Mouse (Mus musculus): ENCODE measurements at regions not wholly inside any gene's neighbourhood (a gene's known extent, or its start where the extent isn't known, plus 50 kb on each side); places are given as distances from the start of the nearest gene placed in this dataset.

DNA sequence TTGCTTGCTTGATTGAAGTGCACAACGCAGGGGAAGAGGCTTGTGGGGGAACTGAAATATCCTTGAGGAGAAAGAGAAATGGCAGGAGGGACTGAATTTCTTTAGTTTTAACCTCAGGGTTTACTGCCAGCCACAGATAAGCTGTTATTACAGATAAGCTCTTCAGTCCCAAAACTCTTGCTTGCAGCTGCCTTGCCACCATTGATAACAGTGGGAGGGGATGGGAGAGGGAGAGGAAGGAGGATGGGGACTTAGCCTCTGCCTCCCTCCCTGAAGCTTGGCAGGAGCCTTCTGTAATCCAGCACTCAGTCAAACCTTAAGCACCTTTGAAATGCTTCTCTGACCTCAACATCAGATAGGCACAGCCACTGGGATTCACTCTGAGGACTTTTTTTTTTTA is 471.4 kb upstream of the Lsamp start:
- no peaks in the 10 kb centered on the region for H3K4me1 ChIP-seq (ENCODE audit: control insufficient read depth, insufficient read depth, low read depth, low read length)
- H3K9me3 ChIP-seq (ENCODE audit: control insufficient read depth, low read length), result peaks cover 8% of the 10 kb centered on the region
- no peak overlapping the region for H3K4me2 ChIP-seq (ENCODE audit: low read length)
- no peak for ATAC-seq
- H3K9ac ChIP-seq (ENCODE audit: low read depth, low read length), result no peak overlapping the region
- H3K27me3 ChIP-seq (replicated peaks; ENCODE audit: control insufficient read depth, insufficient read depth, low read length), result no peaks in the 10 kb centered on the region
- H3K36me3 ChIP-seq (ENCODE audit: control insufficient read depth, insufficient read depth, low read length), result no peaks in the 10 kb centered on the region
- H3K4me3 ChIP-seq (ENCODE audit: low read length), result no peak overlapping the region
- H3K27ac ChIP-seq (ENCODE audit: low read depth, low read length), result no peak overlapping the region
- WGBS, result 17% methylated on average over 1 of the region's 1 CpGs

DNA sequence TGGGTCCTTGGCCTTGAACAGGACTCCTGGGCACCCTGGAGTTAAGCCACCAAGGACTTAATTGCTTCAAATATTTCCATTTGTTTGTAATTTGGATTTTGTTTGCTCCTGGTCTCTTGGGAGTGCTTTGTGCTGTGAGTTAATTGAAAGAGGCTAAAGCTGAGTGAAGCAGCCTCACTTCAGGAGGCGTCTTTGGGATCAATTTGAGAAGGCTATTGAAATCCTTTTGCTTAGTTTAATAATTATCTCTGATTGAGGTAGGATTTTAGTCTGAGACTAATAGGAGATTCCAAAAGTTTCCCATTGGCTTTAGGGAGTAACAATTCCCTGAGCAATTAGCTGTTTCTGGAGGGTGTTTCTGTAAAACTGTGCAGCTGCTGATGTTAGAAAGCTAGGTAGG is 470.5 kb upstream of the Lsamp start:
- H3K9ac ChIP-seq (ENCODE audit: low read depth, low read length), result no peak overlapping the region
- H3K4me2 ChIP-seq (ENCODE audit: low read length), result no peak overlapping the region
- no peak for ATAC-seq
- no peaks in the 10 kb centered on the region for H3K4me1 ChIP-seq (ENCODE audit: control insufficient read depth, insufficient read depth, low read depth, low read length)
- H3K27ac ChIP-seq (ENCODE audit: low read depth, low read length), result no peak overlapping the region
- no peaks in the 10 kb centered on the region for H3K36me3 ChIP-seq (ENCODE audit: control insufficient read depth, insufficient read depth, low read length)
- peaks cover 8% of the 10 kb centered on the region for H3K9me3 ChIP-seq (ENCODE audit: control insufficient read depth, low read length)
- H3K4me3 ChIP-seq (ENCODE audit: low read length), result no peak overlapping the region
- WGBS, result 41% methylated on average over 1 of the region's 1 CpGs
- no peaks in the 10 kb centered on the region for H3K27me3 ChIP-seq (replicated peaks; ENCODE audit: control insufficient read depth, insufficient read depth, low read length)

DNA sequence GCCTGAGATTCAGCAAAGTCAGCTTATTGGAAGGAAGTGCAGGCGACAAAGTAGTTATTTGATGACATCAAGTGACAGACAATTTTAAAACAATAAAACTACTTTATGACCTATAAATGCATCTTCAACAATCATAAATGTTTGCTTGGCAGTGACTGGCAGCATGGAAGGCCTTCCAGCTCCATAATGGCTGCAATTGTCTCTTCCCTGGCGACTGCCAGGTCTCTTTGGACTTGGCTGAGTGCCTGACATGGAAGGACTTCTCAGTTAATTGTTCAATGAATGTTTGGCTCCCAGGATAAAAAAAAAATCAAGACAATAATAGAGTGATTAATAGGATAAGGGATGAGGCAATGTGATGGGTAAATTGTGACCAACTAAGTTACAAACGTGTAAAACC is 453.1 kb upstream of the Lsamp start:
- H3K9me3 ChIP-seq (ENCODE audit: control insufficient read depth, low read length), result no peaks in the 10 kb centered on the region
- H3K9ac ChIP-seq (ENCODE audit: low read depth, low read length), result no peak overlapping the region
- 44% methylated on average over 3 of the region's 3 CpGs for WGBS

DNA sequence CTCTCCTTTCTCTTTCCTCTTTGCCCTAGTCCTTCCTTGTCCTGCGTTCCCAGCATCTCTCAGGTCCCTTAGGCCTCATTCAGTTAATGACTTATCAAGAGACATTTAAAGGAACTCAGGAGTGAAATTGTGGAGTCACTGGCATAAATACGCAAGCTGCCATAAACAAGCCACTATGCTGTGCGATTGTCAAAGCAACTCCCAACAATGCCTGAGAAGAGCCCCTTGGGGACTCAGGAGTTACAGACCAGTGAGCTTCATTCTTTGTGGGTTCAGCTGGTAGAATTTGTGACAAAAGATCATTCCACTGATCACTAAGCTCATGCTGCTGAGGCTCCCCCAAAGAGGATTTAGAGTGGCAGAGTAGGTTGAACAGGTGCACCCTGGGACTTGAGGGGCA is 451.4 kb upstream of the Lsamp start:
- no peaks in the 10 kb centered on the region for H3K9me3 ChIP-seq (ENCODE audit: control insufficient read depth, low read length)
- H3K4me3 ChIP-seq (ENCODE audit: low read length), result no peak overlapping the region
- H3K9ac ChIP-seq (ENCODE audit: low read depth, low read length), result no peak overlapping the region
- WGBS, result 40% methylated on average over 3 of the region's 3 CpGs
- H3K4me1 ChIP-seq (ENCODE audit: control insufficient read depth, insufficient read depth, low read depth, low read length), result no peaks in the 10 kb centered on the region
- H3K4me2 ChIP-seq (ENCODE audit: low read length), result no peak overlapping the region
- peak; percentile 58 for ATAC-seq
- H3K27me3 ChIP-seq (replicated peaks; ENCODE audit: control insufficient read depth, insufficient read depth, low read length), result no peaks in the 10 kb centered on the region
- H3K36me3 ChIP-seq (ENCODE audit: control insufficient read depth, insufficient read depth, low read length), result no peaks in the 10 kb centered on the region
- H3K27ac ChIP-seq (ENCODE audit: low read depth, low read length), result no peak overlapping the region

More for the DNA sequence above, 453.1 kb upstream of the Lsamp start:
- no peaks in the 10 kb centered on the region for H3K4me1 ChIP-seq (ENCODE audit: control insufficient read depth, insufficient read depth, low read depth, low read length)
- no peak overlapping the region for H3K4me2 ChIP-seq (ENCODE audit: low read length)
- no peak overlapping the region for H3K4me3 ChIP-seq (ENCODE audit: low read length)
- ATAC-seq, result no peak
- no peaks in the 10 kb centered on the region for H3K36me3 ChIP-seq (ENCODE audit: control insufficient read depth, insufficient read depth, low read length)
- no peak overlapping the region for H3K27ac ChIP-seq (ENCODE audit: low read depth, low read length)
- H3K27me3 ChIP-seq (replicated peaks; ENCODE audit: control insufficient read depth, insufficient read depth, low read length), result no peaks in the 10 kb centered on the region

DNA sequence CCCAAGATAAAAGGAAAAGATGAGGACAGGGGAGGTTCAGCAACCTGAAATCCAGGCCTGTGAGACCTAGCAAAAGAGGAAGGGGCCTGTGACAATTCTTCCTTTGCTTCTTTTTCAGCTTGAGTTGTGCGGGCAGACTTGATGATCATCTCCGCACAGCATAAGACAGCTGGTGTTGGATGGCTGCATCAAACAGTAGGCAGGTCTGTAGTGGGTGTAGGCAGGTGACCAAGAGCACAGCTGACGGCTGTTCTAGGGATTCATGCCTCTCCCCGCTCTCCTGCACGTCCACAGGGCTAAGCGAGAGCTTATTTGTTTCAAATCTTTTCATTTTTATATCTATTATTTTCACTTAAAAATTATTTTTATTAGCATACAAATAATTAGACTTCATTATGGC is 450.8 kb upstream of the Lsamp start:
- no peak overlapping the region for H3K9ac ChIP-seq (ENCODE audit: low read depth, low read length)
- no peaks in the 10 kb centered on the region for H3K36me3 ChIP-seq (ENCODE audit: control insufficient read depth, insufficient read depth, low read length)
- no peaks in the 10 kb centered on the region for H3K27me3 ChIP-seq (replicated peaks; ENCODE audit: control insufficient read depth, insufficient read depth, low read length)
- H3K4me2 ChIP-seq (ENCODE audit: low read length), result no peak overlapping the region
- ATAC-seq, result 0 out of 2 replicates have a peak, but pooled peaks have one; percentile 58
- no peaks in the 10 kb centered on the region for H3K4me1 ChIP-seq (ENCODE audit: control insufficient read depth, insufficient read depth, low read depth, low read length)
- H3K4me3 ChIP-seq (ENCODE audit: low read length), result no peak overlapping the region
- 81% methylated on average over 6 of the region's 6 CpGs for WGBS
- no peaks in the 10 kb centered on the region for H3K9me3 ChIP-seq (ENCODE audit: control insufficient read depth, low read length)
- no peak overlapping the region for H3K27ac ChIP-seq (ENCODE audit: low read depth, low read length)

DNA sequence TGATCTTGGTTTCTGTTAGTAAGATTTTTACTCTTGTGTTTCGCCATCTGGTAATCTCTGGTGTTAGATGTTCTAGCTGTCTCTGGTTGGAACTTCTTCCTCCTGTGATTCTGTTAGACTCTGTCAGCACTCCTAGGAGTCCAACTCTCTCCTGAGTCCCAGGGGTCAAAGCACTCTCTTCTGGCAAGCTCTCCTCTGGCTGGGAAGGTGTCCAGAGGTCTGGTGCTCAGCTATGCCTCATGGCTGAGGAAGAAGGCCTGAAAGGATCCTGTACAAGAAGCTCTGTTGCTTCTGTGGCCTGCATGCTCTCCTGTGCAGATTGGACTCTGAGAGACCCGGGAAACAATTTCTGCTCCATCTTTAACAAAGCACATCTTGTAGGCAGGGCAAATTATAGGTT is 430.8 kb upstream of the Lsamp start:
- WGBS, result 86% methylated on average over 2 of the region's 2 CpGs
- H3K27me3 ChIP-seq (replicated peaks; ENCODE audit: control insufficient read depth, insufficient read depth, low read length), result no peaks in the 10 kb centered on the region
- no peak overlapping the region for H3K4me3 ChIP-seq (ENCODE audit: low read length)
- no peaks in the 10 kb centered on the region for H3K9me3 ChIP-seq (ENCODE audit: control insufficient read depth, low read length)
- H3K36me3 ChIP-seq (ENCODE audit: control insufficient read depth, insufficient read depth, low read length), result no peaks in the 10 kb centered on the region
- no peak overlapping the region for H3K9ac ChIP-seq (ENCODE audit: low read depth, low read length)
- no peak overlapping the region for H3K4me2 ChIP-seq (ENCODE audit: low read length)
- no peaks in the 10 kb centered on the region for H3K4me1 ChIP-seq (ENCODE audit: control insufficient read depth, insufficient read depth, low read depth, low read length)
- no peak overlapping the region for H3K27ac ChIP-seq (ENCODE audit: low read depth, low read length)
- ATAC-seq, result no peak

DNA sequence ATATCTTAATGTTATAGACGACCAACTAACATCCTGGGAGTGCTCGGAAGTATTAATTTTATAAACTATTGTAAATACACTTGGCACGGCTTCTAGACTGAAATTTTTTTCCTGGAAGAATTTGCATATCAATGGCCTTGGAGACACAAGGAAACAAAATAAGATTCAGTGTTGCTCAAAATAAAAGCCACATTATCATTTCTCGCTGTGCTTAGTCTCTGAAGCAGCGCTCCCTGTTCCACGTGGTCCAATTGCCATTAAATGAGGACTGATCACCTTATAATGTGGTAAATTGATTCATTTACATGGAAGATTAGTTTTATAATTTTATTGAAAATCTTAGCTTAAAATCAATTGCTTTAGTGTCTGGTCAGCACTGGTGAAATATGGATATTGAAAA is 407.5 kb upstream of the Lsamp start:
- Histone ChIP-seq H3K4me2 (ENCODE audit: low read length) (no peak overlapping the region), H3K9me3 (ENCODE audit: control insufficient read depth, low read length) (no peaks in the 10 kb centered on the region), H3K27ac (ENCODE audit: low read depth, low read length) (no peak overlapping the region), H3K9ac (ENCODE audit: low read depth, low read length) (no peak overlapping the region), H3K36me3 (ENCODE audit: control insufficient read depth, insufficient read depth, low read length) (no peaks in the 10 kb centered on the region), H3K4me1 (ENCODE audit: control insufficient read depth, insufficient read depth, low read depth, low read length) (no peaks in the 10 kb centered on the region), H3K27me3 (replicated peaks; ENCODE audit: control insufficient read depth, insufficient read depth, low read length) (no peaks in the 10 kb centered on the region), H3K4me3 (ENCODE audit: low read length) (no peak overlapping the region)
- no peak for ATAC-seq
- 27% methylated on average over 6 of the region's 6 CpGs for WGBS

DNA sequence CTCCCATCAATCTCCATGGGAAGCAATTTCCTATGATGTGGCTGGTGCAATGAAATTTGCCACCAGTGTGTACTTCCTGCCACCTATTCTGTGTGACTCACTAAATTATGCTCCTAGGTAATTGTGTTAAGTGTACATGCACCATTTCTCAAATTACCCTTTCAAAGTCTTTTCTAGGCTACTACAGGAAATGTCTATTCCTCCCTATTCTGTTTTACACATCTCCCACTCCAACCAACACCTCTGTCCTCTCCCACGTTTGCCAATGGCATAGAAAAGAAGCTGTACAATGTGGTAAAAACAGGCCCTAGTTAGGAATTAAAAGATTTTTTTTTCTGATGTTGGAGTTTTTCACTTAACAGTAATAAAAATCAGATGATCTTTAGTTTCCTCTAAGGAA is 404.5 kb upstream of the Lsamp start:
- ATAC-seq, result no peak
- Histone ChIP-seq H3K9ac (ENCODE audit: low read depth, low read length) (no peak overlapping the region), H3K36me3 (ENCODE audit: control insufficient read depth, insufficient read depth, low read length) (no peaks in the 10 kb centered on the region), H3K9me3 (ENCODE audit: control insufficient read depth, low read length) (no peaks in the 10 kb centered on the region), H3K27ac (ENCODE audit: low read depth, low read length) (no peak overlapping the region), H3K4me1 (ENCODE audit: control insufficient read depth, insufficient read depth, low read depth, low read length) (no peaks in the 10 kb centered on the region), H3K4me3 (ENCODE audit: low read length) (no peak overlapping the region), H3K4me2 (ENCODE audit: low read length) (no peak overlapping the region), H3K27me3 (replicated peaks; ENCODE audit: control insufficient read depth, insufficient read depth, low read length) (no peaks in the 10 kb centered on the region)
- 65% methylated on average over 1 of the region's 1 CpGs for WGBS

Data from hindbrain, embryonic 16.5 days (tissue).